Mouse (Mus musculus): ENCODE measurements around the gene Cfap73.

GRCm38 (mm10) chr5:120640094-120640493, 6.1 kb upstream of the Cfap73 start:
- no peak for TF ChIP-seq CTCF (IDR thresholded peaks at IDR 0.05; ENCODE audit: low read depth, low read length)
- TF ChIP-seq POLR2A (IDR thresholded peaks at IDR 0.05; ENCODE audit: extremely low read depth, insufficient read depth, low read length), result no peak
